Mouse (Mus musculus): ENCODE data around the gene Gm10720.
"Not testable (repeated sequence)": the region's sequence is repeated elsewhere in the genome, so short reads cannot be mapped to it uniquely, and the experiment has no call there.

DNA sequence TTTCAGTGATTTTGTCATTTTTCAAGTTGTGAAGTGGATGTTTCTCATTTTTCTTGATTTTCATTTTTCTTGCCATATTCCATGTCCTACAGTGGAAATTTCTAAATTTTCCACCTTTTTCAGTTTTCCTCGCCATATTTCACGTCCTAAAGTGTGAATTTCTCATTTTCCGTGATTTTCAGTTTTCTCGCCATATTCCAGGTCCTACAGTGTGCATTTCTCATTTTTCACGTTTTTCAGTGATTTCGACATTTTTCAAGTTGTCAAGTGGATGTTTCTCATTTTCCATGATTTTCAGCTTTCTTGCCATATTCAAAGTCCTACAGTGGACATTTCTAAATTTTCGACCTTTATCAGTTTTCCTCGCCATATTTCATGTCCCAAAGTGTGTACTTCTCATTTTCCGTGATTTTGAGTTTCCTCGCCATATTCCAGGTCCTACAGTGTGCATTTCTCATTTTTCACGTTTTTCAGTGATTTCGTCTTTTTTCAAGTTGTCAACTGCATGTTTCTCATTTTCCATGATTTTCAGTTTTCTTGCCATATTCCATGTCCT is 9.5 kb downstream of the Gm10720 start, which contains the start of gene Gm10717:
- not testable (repeated sequence) for TF ChIP-seq CTCF, EP300 (IDR thresholded peaks at IDR 0.05; ENCODE audit: low read depth)

All from heart, postnatal 0 days (tissue).